Mouse (Mus musculus): ENCODE measurements around the gene Tma7.

DNA sequence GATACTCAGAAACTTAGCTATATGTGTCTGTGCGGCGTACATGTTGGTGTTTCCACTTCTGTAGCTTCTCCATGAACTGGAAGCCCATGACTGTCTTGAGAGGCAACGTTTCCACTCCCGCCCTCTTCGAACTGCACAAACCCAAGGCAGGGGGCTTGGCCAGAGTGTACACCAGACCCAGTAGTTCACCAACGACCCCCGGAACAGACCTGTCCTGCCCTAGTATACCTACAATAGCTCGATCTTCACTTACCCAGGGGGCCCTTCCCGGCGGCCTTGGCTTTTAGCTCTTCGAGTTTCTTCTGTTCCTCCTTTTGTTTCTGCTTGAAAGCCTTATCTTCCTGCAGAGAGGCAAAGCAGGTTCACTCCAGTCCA is 651 bp downstream of the Tma7 start:
- TF ChIP-seq IRF4 (IDR thresholded peaks at IDR 0.05; ENCODE audit: low read depth, low read length) = no peak
- TF ChIP-seq CTCF (conservative IDR thresholded peaks at IDR 0.05 in 1 of 2, IDR thresholded peaks at IDR 0.05 in 1 of 2; ENCODE audit: low read depth in 2 of 2, low read length in 2 of 2) = no peak

All from CH12.LX (cell line).